Mouse (Mus musculus): Measurements from ENCODE around the gene Ppef2.
A peak's percentile ranks its signal among the peaks of the same experiment; 100 is the strongest.

The Ppef2 gene

DNA sequence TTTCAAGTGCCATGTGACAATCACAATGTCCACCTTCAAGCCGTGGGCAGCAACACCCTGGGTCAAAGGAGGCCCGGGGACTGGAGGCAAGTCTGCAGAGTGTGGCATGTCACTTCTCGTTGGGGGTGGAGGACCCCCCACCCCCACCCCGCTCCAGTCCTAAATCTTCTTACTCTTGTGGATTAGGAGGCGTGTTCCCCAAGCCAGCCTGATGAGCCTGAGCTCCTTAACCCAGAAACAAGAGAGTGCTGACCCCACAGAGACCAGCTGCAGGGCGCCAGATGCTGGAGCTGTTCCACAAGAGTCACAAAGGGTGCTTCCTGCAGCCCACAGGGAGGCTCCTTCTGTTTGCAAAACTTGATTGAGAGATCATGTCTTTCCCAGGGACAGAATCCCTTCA lies at the start of gene Ppef2:
Gene Ppef2 (minus strand): TSS at position 61 of the 400 bp plus-strand sequence.
- DNase-seq (ENCODE audit: low read depth in 2 of 2, low spot score in 2 of 2) = no peak

DNA sequence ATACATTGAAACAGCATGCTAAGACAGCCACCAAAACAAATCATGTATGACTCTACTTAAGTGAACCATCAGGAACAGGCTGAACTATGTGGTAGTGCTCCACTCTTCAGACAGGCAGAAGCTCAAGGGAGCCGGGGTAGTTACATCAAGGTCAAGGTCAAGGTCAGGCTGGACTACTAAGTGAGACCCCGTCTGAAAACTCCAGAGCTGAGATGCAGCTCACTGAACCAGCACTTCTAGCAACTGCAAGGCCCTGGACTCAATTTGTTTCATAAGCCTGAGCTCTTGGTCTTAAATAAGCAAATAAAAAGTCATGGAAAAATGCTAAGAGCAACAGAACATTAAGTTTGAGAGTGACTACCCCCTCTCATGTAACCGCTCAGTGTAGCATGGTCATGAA lies 48.2 kb upstream of the Ppef2 start:
- DNase-seq (ENCODE audit: low read depth in 2 of 2, low spot score in 2 of 2) = no peak

- DNase-seq (ENCODE audit: low read depth in 2 of 2, low spot score in 2 of 2) = no peak
These were observed 46.2 kb upstream of the Ppef2 start for GRCm38 (mm10) chr5:92302149-92302840.

GRCm38 (mm10) chr5:92294525-92294924 lies 38.4 kb upstream of the Ppef2 start:
- DNase-seq (ENCODE audit: low read depth in 2 of 2, low spot score in 2 of 2) = no peak

- no peak for DNase-seq (ENCODE audit: low read depth in 2 of 2, low spot score in 2 of 2)
These were observed 35.8 kb upstream of the Ppef2 start for GRCm38 (mm10) chr5:92291652-92292414.

DNA sequence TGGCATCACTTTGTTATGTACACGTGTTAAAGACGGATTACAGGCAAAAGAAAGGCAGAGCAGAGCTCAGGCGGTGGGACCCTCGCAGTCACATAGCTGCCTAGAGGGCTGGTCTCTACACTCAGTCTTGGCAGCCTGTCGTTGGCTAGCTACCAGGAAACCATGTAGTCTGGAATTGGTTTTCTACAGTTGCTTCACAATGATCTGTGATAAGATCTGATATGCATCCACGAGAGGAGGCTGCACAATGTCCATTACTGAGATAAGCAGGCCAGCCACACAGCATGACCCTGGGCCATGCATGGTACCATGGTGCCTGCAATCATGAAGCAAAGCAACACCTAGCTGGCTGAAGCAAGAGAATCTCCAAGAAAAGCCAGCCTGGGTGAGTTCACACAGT lies 31.8 kb upstream of the Ppef2 start:
- no peak for DNase-seq (ENCODE audit: low read depth in 2 of 2, low spot score in 2 of 2)

- no peak for DNase-seq (ENCODE audit: low read depth in 2 of 2, low spot score in 2 of 2)
These were observed 27.0 kb upstream of the Ppef2 start for GRCm38 (mm10) chr5:92283107-92283506.

GRCm38 (mm10) chr5:92282571-92282970 lies 26.5 kb upstream of the Ppef2 start:
- no peak for DNase-seq (ENCODE audit: low read depth in 2 of 2, low spot score in 2 of 2)

GRCm38 (mm10) chr5:92278942-92279537 lies 23.0 kb upstream of the Ppef2 start:
- no peak for DNase-seq (ENCODE audit: low read depth in 2 of 2, low spot score in 2 of 2)

DNA sequence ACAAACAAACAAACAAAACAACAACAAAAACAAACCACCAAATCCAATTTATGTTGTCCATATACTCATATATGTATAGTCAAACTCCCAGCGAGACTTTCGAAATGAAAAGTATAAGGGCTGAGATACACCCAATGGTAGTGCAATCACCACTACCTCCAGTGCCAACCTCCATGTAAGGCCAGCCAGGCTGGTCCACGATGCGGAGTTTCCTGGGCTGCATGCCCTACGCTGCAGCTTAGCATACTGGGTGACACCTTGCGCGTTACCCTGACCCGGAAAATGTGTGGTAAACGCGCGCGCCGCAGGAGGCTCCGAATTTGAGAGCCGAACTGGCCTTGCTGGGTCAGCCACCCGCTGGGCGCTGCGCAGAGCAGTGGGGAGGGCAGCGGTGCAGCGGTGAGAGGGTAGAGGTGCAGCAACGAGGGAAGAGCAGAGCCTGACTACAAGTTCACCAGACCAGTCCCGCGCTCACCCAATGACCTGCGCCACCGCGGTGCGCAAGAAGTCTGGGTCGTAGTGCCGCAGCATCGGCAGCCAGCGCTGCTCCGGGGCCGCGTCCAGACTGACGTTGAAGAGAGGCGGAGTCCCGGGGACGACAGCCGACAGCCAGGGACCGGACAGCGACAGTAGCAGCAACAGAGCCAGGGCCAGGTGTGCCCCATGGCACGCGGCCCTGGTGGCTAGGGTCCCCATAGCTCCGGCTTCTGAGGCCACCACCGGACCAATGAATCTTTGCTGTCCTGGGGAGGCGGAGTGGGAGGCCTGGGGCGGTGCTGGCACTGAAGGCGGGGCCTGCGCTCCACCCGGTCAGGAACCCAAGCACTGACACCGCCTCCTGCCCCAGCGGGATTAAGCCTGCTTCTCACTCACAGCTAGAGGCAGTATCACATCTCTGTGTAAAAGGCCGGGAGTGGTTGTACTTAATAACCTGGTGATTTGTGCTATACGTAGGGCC lies 21.6 kb upstream of the Ppef2 start, which contains the start of gene Naaa:
Gene Naaa (minus strand): TSS at position 734 of the 958 bp plus-strand sequence.
- DNase-seq (ENCODE audit: low read depth in 2 of 2, low spot score in 2 of 2) = peak; percentile 68 to 72

DNA sequence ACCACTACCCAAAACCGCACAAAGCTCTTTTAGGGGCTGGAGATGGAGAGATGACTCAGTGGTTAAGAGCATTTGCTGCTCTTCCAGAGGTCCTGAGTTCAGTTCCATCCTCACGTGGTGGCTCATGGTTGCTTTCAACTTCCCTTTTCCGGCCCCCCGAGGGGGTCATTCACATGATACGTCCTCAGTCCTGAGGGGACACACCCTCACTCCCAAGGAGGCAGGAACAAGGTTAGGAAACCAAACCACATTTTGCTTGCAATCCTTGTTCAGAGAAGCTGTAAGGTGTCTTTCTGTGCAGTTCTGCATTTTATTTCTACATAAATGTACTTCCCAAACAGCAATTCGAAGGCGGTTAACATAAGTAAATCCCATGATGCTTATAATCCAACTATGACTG lies 14.4 kb upstream of the Ppef2 start:
- DNase-seq (ENCODE audit: low read depth in 2 of 2, low spot score in 2 of 2) = no peak

GRCm38 (mm10) chr5:92263761-92264359 lies 7.8 kb upstream of the Ppef2 start:
- no peak for DNase-seq (ENCODE audit: low read depth in 2 of 2, low spot score in 2 of 2)

DNA sequence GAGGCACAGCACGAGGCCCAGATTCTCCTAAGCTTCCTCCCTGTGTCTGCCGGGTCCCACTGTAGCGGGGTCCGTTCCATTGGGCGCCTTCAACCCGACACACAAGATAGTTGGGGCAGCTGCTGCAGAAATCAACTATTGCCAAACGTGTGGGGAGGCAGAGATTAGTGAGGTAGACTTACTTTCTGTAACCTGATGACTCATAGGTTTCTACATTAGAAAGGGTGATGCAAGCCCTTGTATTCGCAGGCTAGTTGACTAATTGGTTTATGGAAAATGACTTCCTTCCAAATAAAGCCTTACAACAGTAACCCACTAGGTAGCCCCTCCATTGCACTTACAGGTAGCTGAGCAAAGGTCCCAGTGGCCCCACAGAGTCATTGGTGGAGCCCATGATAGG lies 6.6 kb upstream of the Ppef2 start:
- no peak for DNase-seq (ENCODE audit: low read depth in 2 of 2, low spot score in 2 of 2)

DNA sequence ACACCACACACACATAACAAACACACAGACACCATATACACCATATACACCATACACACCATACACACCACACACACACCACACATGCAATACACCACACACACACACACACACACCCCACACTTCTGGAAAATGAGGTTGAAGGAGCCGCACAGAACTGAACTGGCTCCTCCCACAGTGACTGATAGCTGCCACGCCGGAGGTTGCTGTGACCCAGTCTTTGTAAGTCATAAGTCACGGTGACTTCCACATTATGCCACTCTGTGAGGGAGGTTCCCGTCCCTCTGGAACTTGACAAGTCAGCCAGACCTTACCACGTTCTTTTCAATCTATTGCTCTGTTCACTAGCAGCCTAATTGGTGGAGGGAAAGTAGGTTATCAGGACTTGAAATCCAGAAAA lies 1.6 kb downstream of the Ppef2 start:
- DNase-seq (ENCODE audit: low read depth in 2 of 2, low spot score in 2 of 2) = no peak

DNA sequence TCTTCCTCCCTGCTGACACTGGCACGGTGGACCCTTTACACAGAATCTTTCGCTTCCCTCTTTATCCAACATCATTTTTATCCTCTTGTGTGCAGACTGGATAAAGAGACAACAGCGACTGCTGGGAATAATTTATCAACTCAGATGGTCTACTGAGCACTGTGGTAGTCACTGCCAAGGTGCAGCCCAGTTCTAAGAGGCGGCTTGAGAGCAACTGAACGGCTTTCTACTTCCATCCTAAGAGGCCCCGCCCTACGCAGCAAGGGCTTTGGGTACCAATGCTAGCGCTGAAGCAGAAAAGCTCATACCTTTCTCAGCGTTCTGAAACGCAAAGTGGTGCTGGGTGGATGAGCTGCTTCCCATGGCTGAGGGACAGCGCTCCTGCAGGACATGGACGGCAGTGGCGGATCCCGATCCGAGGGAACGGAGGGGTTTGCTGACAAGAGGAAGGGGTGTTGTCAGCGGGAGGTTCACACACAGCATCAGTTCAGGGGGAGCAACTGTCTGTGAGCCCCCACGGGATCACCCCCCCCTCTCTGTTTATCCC lies 3.2 kb downstream of the Ppef2 start:
- no peak for DNase-seq (ENCODE audit: low read depth in 2 of 2, low spot score in 2 of 2)

DNA sequence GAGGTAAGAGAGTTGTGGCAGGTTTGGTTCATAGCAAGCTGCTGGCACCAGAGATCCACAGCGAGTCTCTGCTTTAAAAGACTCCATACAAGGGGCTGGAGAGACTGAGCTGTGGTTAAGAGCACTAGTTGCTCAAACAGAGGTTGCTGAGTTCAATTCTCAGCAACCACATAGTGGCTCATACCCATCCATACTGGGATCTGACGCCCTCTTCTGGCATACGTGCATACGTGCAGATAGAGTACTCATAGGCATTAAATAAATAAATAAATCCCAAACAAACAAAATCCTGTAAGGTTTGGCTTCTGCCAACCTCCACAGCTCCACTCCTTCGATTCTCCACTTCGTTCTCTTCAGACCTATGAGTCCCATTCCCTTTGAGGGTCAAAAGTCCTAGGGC lies 4.0 kb downstream of the Ppef2 start:
- DNase-seq (ENCODE audit: low read depth in 2 of 2, low spot score in 2 of 2) = no peak

DNA sequence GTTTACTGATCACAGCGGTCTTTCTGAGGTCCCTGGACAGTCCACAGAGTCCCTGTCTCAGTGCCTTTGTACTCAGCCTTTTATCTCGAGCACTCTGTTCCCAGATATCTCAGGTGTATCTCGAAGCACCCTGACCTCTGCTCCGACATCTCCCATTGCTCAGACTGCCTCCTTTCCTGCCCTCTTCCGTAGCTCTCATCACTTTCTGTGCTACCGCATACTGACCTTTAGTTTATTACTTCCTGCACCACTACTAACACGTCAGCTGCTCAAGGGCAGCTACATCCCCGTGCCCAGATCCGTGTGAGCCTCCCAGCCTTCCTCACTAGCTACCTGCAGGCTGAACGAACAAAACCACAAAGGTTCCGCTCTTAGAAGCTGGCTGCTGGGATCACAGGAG lies 7.5 kb downstream of the Ppef2 start:
- no peak for DNase-seq (ENCODE audit: low read depth in 2 of 2, low spot score in 2 of 2)

- peak; percentile 25 to 48 for DNase-seq (ENCODE audit: low read depth in 2 of 2, low spot score in 2 of 2)
These were observed 10.6 kb downstream of the Ppef2 start for GRCm38 (mm10) chr5:92245483-92245882.

GRCm38 (mm10) chr5:92244900-92245299 lies 11.2 kb downstream of the Ppef2 start:
- DNase-seq (ENCODE audit: low read depth in 2 of 2, low spot score in 2 of 2) = no peak

- no peak for DNase-seq (ENCODE audit: low read depth in 2 of 2, low spot score in 2 of 2)
These were observed 15.3 kb downstream of the Ppef2 start for GRCm38 (mm10) chr5:92240769-92241168.

All from CD8-positive naive resting alpha-beta T cell, adult 2 months (primary cell).